Mouse (Mus musculus) liver, adult (tissue): Measurements from ENCODE around the gene Tbcel.

ENCODE experiments used
- GATA4 ChIP-seq: IDR thresholded peaks from 2 replicates; pipeline ENCODE4 v1.6.1; 2014; ENCODE audit warnings: mild to moderate bottlenecking, low read length; ENCODE audit not compliant: insufficient replicate concordance

Gene Tbcel

DNA sequence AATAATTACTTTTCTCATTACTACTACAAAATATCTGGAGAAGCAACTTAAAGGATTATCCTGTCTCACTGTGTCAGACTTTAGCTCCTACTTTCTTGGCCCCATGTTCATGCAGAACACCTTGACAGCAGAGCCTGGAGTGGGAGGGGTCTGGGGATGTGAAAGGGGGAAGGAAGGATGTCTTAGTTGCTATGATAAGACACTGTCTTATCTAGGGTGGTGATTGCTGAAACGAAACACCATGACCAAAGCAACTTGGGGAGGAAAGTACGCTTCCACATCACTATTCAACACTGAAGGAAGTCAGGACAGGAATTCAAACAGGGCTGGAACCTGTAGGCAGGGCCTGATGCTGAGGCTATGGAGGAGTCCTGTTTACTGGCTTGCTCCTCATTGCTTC lies 11.3 kb downstream of the Tbcel start:
- no peak for TF ChIP-seq GATA4

DNA sequence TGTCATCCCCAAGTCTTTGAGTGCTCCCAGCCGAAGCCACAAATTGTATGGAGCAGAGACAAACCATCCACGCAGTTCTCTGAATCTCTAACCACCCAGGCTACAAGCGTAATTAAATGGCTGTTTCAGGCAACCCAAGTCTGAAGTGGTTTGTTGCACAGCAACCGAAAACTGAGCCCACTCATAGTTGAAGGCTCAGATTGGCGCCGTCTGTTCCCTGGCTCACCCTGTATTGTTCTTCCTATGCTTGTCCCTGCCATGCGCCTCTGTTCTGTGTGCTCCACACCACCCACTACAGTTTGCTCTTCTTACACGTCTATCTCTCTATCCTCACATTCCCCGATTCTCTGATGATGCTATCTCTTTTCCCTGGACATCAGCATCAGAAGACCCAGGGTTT lies 15.8 kb downstream of the Tbcel start:
- no peak for TF ChIP-seq GATA4

DNA sequence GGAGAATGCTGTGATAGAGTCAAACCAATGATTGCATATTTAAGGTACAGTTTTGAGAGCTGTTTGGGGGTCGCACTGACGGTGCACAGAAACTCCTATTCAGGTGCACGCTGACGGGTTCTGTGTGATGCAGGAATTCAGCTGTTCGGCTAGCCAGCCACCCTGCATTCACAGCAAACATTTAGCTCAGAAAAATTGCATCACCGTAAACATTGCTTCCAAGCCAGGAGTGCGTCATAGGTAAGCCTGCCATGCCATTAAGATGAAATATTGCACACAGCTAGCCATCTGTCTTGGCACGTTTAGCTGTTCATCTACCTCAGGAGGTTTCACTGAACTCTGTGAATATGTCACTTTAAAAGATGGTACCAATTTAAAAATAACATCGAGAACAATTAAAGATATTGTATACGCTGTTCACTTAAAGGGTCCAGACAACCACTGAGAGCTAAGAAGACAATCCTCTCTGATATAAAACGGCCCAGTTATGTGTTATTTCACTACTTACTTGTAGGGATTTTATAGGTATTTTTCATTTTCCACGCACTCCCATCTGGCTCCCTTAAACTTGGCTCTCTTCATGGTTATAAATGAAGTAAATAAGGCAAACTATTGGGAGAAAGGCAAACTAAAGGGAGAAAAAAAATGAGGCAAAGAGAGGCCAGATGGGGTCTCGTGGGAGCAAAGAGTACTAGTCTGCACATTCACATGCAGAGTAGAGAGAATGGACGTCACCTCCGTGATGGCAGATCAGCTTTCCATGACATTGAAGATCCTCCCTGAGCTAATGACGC lies 16.8 kb downstream of the Tbcel start:
- TF ChIP-seq GATA4: no peak

GRCm38 (mm10) chr9:42488071-42488470 lies 19.5 kb downstream of the Tbcel start:
- TF ChIP-seq GATA4: no peak

DNA sequence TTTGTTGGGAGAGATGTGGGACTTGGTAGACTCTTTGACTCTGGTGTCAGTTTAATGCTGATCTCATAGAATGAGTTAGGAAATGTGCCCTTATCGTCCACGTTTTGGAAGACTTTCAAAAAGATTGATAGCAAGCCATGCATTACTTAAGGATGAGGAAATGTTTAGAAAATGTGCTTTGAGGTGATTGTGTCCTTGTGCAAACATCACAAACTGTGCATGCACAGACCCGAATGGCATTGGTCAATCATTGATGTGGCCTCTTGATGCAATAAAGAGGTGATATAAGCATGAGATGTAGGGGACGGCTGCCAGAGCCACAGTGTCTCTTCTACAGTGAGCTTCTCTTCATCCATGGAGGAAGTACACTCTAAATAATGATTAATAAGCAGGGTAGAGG lies 20.7 kb downstream of the Tbcel start:
- no peak for TF ChIP-seq GATA4

DNA sequence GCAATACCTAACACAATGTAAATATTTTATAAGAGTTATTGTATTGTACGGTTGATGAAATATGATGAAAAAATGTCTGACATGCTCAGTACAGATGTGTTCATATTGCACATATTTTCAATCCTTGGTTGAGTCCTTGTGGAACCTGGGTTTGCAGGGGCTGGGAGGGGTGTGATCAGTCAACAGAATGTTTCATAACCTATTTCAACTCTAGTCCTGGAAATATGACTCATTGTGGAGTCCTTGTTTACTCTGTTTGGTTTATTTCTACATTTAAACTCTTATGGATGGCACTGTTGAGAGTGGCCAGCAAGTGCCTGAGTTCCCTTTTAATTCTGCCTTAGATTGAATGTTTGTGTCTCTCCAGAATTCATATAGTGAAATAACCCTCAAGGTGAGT lies 22.9 kb downstream of the Tbcel start:
- TF ChIP-seq GATA4: no peak

- no peak for TF ChIP-seq GATA4
Observed at GRCm38 (mm10) chr9:42482944-42483343, 24.7 kb downstream of the Tbcel start.

DNA sequence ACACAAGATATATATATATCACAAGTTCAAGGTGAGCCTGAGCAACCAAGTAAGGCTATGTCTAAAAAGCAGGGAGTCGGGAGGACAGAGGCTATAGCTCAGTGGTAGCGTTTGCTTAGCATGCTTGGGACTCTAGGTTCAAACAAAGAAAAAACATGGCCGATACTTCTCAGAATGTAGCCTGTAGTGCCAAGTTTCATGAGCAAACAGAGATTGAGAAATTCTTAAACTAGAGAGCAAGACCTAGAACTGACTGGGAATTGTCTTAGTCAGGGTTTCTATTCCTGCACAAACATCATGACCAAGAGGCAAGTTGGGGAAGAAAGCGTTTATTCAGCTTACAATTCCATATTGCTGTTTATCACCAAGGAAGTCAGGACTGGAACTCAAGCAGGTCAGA lies 31.4 kb downstream of the Tbcel start:
- TF ChIP-seq GATA4: no peak

- TF ChIP-seq GATA4: no peak
Observed at GRCm38 (mm10) chr9:42474244-42474643, 33.4 kb downstream of the Tbcel start.

DNA sequence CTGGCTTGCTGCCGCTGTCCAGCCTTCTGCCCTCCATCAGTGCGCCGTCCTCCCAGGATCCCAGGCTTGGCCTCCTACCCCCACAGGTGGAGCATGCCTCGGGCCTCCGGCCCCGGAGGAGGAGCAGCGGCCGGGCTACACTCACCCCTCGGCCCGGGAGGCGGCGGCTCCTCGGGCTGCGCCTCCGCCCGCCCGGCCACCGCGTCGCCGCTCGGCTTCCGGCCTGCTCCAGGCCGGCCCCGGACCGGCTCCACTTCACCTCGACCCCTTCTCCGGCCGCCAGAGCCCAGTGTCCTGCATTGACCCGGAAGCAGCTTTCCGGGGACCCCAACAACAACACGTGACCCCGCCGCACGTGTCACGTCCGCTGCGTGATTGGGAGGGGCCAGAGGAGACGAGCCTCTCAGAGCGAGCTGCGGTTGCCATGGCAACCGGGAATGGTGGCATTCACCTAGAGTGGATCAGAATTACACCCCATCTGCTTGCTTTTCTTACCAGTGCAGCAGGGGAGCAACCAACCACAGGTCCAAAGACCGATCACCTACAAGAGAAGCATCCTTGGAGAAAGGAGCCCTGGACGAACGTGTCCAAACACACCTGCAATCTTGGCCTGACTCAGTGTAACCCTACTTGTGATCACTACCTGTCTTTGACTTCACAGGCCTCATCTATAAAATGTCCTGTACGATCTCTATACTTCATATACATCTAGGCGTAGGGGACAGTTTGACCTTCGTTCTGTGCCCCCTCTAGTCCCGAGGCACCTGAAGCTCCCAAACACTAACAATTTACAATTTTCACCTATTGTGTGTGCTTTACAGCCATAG lies 35.5 kb downstream of the Tbcel start:
- peak; percentile 36; the same call in 1 of the 2 replicates for TF ChIP-seq GATA4

GRCm38 (mm10) chr9:42471214-42471613 lies 36.4 kb downstream of the Tbcel start:
- TF ChIP-seq GATA4: no peak

GRCm38 (mm10) chr9:42469323-42469722 lies 38.3 kb downstream of the Tbcel start:
- no peak for TF ChIP-seq GATA4

DNA sequence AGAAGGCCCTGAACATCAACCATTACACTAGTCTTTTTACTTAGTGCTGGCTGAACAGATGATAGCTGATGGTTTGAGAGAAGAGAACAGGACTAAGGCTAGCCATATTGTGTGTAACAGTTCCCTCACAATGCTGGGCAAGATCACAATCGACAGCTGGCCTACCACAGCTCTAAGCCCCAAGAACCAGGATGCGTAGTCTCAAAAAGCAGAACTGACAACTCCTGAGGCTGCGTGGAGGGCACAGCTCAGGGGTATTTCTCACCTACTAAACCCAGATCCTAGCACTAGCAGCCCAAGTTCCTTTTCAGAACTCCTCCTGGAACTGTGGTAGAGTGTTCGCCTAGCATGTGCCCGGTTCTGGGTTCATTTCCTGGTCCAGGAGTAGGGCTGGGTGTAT lies 39.2 kb downstream of the Tbcel start:
- TF ChIP-seq GATA4: no peak

DNA sequence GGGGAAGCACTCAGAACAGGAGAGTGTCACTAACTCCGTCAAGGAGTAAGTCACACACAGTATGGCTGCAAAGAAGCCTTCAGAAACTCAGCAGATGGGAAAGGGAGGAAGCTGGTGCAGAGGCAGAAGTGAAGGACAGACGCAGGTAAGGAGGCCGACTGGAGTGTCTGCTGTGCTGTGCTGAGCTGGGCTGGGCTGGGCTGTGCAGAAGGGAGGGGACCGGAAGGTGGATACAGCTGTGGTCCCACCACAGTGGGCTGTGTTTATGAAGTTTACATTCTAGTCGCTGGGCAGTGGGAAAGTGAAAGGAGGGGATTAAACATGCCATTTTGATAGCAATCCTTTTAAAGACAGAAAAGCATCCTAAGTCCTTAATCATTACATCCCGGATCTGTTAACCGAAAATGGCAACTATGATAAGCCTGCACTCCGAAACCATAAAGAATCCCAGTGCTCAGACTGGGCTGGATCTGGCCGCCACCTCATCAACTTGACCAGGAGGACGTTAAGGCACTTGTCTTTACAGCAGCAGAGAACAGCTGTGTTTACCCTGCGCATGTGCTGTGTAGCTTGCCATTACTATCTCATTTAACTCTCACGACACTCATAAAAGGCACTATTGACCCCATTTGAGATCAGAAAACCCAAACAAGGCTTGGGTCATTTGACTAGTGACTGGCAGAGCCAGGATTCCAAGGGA lies 40.3 kb downstream of the Tbcel start:
- TF ChIP-seq GATA4: no peak

- TF ChIP-seq GATA4: no peak
Observed at GRCm38 (mm10) chr9:42465661-42466091, 41.9 kb downstream of the Tbcel start.

DNA sequence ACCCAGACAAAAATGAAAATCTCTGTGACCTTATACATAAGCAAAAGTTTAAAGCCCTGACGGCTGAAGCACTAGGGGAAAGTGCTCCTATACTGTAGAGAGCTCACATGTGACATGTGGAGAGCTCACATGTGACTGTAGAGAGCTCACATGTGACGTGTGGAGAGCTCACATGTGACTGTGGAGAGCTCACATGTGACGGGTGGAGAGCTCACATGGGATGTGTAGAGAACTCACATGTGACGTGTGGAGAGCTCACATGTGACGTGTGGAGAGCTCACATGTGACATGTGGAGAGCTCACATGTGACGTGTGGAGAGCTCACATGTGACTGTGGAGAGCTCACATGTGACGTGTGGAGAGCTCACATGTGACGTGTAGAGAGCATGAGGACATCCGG lies 43.4 kb downstream of the Tbcel start:
- TF ChIP-seq GATA4: no peak
